Mouse (Mus musculus): ENCODE data around the gene Cryl1. TPM values are rescaled to one million over a fixed set of nuclear protein-coding genes. Genes with fewer than 3 reads are reported as not detected.
A peak's percentile ranks its signal among the peaks of the same experiment; 100 is the strongest.

The Cryl1 gene
- polyA plus RNA-seq (2016; fragmentation: Nextera tagmentation; extraction: Ambion mirVana) = 8.0 and 9.2 TPM in 2 replicates

DNA sequence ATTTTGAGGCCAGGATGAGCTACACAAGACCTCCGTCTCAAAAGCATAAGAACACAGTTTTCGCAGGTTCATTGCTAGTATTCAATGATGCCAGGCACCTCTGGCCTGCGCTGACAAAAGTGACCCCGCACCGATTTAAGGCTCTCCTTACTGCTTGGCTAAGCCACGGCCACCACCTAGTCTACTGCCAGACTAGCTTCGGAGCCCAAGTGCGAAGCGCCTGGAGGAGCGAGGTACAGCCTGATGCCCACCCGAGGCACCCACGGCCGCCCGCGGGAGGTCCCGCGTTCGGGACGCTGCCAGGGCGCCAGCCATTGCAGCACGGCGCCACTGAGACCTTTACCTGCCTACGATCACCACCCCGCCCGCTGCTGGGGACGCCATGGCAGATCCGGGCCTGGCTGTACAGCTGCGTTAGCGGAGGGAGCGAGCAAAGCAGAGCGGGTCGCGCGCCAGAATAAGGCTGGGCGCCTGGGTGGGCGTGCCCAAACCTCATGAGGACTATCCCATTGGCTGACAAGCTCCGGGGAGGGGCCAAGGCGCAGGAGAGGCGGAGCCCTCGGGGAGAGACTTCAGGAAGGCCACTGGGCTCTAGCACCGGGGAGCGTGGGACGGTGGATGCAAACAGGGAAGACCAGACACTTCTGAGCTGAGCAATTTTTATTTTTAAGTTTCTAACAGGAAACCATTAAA lies at the start of gene Cryl1:
Gene Cryl1, minus strand, starts transcription at position 465 of the 693 bp plus-strand sequence.
- H3K4me3 ChIP-seq = peak within 1 kb of the TSS; percentile 78
- peaks cover 16% of the 10 kb centered on the region for H3K4me1 ChIP-seq
- 3% methylated on average over 43 of the region's 43 CpGs for WGBS
- peaks cover 34% of the 10 kb centered on the region for H3K27me3 ChIP-seq (replicated peaks; ENCODE audit: low read depth, poor library complexity, severe bottlenecking)
- DNase-seq (ENCODE audit: low spot score) = peak; percentile 96
- H3K9me3 ChIP-seq = no peaks in the 10 kb centered on the region
- H3K27ac ChIP-seq (replicated peaks) = peak within 1 kb of the TSS; percentile 85
- H3K36me3 ChIP-seq (replicated peaks) = no peaks in the 10 kb centered on the region

DNA sequence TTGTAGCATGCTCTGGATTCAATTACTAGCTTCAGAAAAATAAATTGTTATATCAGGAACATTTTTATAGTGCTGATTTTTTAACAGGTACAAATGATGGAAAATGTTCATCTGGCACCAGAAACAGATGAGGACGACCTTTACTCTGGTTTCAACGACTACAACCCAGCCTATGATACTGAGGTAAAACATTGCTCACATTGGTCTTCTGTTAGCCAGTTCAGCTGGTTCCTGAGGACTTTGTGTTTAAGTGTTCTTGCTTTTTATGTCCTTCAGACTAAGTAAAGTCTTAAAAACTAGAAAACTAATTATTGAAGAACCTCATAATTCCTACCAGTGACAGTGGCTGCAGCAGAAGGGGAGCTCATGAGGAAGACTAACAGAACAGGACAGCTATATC lies 32.1 kb upstream of the Cryl1 start:
- Histone ChIP-seq H3K4me3 (no peak overlapping the region), H3K9me3 (no peaks in the 10 kb centered on the region), H3K27me3 (replicated peaks; ENCODE audit: low read depth, poor library complexity, severe bottlenecking) (no peaks in the 10 kb centered on the region), H3K27ac (replicated peaks) (no peak overlapping the region), H3K36me3 (replicated peaks) (0 out of 2 replicates have a peak, but pooled peaks cover 5% of the 10 kb centered on the region), H3K4me1 (peaks cover 7% of the 10 kb centered on the region)
- WGBS = 75% methylated on average over 2 of the region's 2 CpGs
- DNase-seq (ENCODE audit: low spot score) = no peak

DNA sequence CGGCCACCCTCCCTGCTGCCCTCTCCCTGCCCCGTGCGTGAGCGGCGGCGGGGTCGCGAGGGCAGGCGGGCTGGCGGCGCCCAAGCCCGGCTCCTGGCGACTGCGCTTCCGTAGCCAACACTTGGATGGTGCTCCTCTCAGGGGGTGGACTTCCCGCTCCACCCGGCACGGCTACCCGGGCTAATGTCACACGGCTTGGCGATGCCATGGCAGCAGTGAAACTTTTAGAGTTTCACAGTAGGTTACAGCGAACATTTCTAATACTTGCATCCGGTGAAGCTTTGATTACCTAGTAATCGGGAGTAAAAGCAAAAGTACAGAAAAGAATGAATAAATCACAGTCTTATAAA lies 25.9 kb upstream of the Cryl1 start:
- no peak for DNase-seq (ENCODE audit: low spot score)
- peak overlapping the region; percentile 85 for H3K4me3 ChIP-seq
- H3K4me1 ChIP-seq = peaks cover 13% of the 10 kb centered on the region
- no peaks in the 10 kb centered on the region for H3K27me3 ChIP-seq (replicated peaks; ENCODE audit: low read depth, poor library complexity, severe bottlenecking)
- no peaks in the 10 kb centered on the region for H3K9me3 ChIP-seq
- peak overlapping the region; percentile 84 for H3K27ac ChIP-seq (replicated peaks)
- WGBS = under 1% methylated on average over 24 of the region's 24 CpGs
- no peaks in the 10 kb centered on the region for H3K36me3 ChIP-seq (replicated peaks)

DNA sequence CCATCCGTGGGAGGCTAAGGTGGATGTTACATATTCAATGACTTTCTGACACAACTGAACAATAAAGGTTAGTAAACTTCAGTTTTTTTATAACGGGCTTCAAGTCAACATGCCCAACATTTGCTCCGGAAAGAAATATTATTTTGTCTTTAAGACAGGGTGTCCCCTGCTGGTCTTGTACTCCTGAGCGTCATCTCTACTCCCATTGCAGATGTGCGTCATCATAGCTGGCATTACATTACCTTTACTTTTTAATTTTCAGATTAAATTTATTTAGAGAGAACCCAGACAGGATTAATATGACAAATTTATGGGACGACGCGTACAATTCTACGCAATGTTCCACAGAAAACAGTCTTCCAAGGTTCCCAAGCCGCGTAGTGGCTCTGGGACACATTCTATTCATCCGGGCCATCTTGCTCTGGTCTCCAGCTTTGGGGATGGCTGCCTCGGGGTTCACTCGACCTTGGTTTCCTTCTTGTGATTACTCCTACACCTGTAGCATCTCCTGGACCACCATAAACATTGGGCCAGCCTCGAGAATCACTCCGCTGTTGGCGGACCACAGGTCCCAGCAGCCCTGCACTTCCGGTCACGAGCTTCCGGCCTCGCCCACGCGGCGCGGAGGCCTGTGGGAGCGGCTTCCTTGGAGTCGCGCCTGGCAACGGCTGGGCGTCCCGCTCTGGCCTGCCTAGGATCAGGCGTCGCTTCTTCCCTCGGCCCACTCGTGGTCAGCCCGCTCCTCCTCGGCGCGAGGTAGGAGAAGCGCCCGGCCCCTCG lies 25.3 kb upstream of the Cryl1 start, which contains the start of gene Ift88:
Gene Ift88, plus strand, starts transcription at position 631 of the 780 bp plus-strand sequence.
- H3K9me3 ChIP-seq = no peaks in the 10 kb centered on the region
- H3K27ac ChIP-seq (replicated peaks) = peak within 1 kb of the TSS; percentile 84
- peaks cover 13% of the 10 kb centered on the region for H3K4me1 ChIP-seq
- peak; percentile 94 for DNase-seq (ENCODE audit: low spot score)
- no peaks in the 10 kb centered on the region for H3K36me3 ChIP-seq (replicated peaks)
- H3K4me3 ChIP-seq = peak within 1 kb of the TSS; percentile 85
- WGBS = 4% methylated on average over 42 of the region's 42 CpGs
- H3K27me3 ChIP-seq (replicated peaks; ENCODE audit: low read depth, poor library complexity, severe bottlenecking) = no peaks in the 10 kb centered on the region

DNA sequence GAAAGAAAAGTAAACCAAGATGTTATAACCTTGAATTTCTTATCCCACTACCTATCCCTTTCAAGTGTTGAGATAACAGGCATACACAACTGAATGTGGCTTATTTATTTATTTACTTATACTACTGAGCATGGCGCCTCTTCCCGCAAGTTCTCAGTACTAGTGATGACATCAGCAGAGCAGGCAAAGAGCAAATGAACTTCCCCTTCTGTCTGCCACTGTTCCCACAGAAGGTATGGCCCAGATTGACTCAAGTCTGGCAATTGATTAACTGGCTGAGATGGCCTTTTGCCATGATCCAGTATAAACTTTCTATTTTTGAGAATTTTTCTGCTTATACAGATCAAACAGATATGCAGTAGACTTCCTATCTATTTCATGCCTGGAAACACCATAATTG lies 18.9 kb upstream of the Cryl1 start:
- Histone ChIP-seq H3K27me3 (replicated peaks; ENCODE audit: low read depth, poor library complexity, severe bottlenecking) (no peaks in the 10 kb centered on the region), H3K9me3 (no peaks in the 10 kb centered on the region), H3K36me3 (replicated peaks) (no peaks in the 10 kb centered on the region), H3K4me1 (peaks cover 3% of the 10 kb centered on the region), H3K27ac (replicated peaks) (no peak overlapping the region), H3K4me3 (no peak overlapping the region)
- DNase-seq (ENCODE audit: low spot score) = no peak
- WGBS = 89% methylated on average over 2 of the region's 2 CpGs

DNA sequence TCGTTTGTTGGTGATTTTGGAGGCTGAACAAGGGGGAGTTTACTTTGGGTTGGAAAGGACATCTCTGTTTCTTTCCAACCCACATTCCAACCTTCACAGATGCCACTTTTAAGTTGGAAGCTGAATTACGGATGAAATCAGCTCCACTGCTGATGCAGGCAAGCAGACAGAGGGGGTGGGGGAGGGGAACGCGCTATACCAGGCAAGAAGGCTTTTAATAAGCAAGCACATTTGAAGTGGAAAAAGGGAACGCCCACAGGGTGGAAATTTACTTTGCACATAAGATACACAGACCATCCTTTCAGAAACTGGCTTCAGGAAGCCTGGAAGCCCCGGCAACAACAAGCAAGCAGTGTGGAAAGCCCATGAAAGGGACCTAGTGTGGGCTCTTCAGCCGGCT lies 13.8 kb upstream of the Cryl1 start:
- Histone ChIP-seq H3K27ac (replicated peaks) (no peak overlapping the region), H3K27me3 (replicated peaks; ENCODE audit: low read depth, poor library complexity, severe bottlenecking) (no peaks in the 10 kb centered on the region), H3K4me1 (peaks cover 14% of the 10 kb centered on the region), H3K4me3 (no peak overlapping the region), H3K9me3 (no peaks in the 10 kb centered on the region), H3K36me3 (replicated peaks) (no peaks in the 10 kb centered on the region)
- DNase-seq (ENCODE audit: low spot score) = no peak
- WGBS = 49% methylated on average over 7 of the region's 7 CpGs

DNA sequence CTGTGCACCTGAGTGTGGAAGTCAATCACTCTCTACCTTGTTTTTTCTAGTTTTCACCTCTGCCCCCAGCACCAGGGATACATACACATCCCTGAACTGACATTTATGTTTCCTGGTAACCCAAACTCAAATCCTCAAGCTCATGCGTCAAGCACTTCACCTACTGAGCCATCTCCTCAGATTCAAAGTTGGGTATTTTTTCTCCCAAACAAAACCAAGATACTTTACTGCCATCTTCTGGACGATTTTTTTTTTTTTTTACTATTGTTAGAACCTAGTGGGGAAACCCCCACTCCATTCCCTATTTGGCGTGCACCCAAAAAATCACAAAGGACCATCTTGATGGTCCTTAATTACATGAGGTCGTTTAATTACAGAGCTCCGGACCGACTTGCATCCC lies 10.8 kb upstream of the Cryl1 start:
- Histone ChIP-seq H3K36me3 (replicated peaks) (no peaks in the 10 kb centered on the region), H3K4me1 (peaks cover 17% of the 10 kb centered on the region), H3K9me3 (no peaks in the 10 kb centered on the region), H3K27ac (replicated peaks) (no peak overlapping the region), H3K27me3 (replicated peaks; ENCODE audit: low read depth, poor library complexity, severe bottlenecking) (no peaks in the 10 kb centered on the region), H3K4me3 (no peak overlapping the region)
- DNase-seq (ENCODE audit: low spot score) = no peak
- WGBS = 31% methylated on average over 6 of the region's 6 CpGs

DNA sequence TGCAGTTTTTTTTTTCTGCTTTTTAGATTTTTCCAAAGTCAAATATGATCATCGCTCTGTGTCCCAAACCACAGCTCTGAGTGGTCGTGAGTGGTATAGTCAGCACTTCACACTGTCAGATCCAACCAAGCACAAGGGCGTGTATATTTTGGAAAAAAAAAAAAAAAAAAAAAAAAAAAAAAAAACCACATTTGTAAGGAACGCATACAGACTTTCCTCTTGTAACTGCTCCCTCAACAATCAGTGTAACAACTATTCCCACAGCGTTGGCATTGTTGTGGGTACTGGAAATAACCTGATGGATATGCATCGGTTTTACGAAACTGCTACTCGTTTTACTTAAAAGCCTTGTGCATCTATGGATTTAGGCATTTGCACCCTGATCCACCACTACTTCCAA lies 9.8 kb upstream of the Cryl1 start:
- 79% methylated on average over 8 of the region's 8 CpGs for WGBS
- Histone ChIP-seq H3K9me3 (no peaks in the 10 kb centered on the region), H3K27ac (replicated peaks) (no peak overlapping the region), H3K36me3 (replicated peaks) (no peaks in the 10 kb centered on the region), H3K4me1 (peaks cover 17% of the 10 kb centered on the region), H3K27me3 (replicated peaks; ENCODE audit: low read depth, poor library complexity, severe bottlenecking) (no peaks in the 10 kb centered on the region), H3K4me3 (no peak overlapping the region)
- DNase-seq (ENCODE audit: low spot score) = no peak

DNA sequence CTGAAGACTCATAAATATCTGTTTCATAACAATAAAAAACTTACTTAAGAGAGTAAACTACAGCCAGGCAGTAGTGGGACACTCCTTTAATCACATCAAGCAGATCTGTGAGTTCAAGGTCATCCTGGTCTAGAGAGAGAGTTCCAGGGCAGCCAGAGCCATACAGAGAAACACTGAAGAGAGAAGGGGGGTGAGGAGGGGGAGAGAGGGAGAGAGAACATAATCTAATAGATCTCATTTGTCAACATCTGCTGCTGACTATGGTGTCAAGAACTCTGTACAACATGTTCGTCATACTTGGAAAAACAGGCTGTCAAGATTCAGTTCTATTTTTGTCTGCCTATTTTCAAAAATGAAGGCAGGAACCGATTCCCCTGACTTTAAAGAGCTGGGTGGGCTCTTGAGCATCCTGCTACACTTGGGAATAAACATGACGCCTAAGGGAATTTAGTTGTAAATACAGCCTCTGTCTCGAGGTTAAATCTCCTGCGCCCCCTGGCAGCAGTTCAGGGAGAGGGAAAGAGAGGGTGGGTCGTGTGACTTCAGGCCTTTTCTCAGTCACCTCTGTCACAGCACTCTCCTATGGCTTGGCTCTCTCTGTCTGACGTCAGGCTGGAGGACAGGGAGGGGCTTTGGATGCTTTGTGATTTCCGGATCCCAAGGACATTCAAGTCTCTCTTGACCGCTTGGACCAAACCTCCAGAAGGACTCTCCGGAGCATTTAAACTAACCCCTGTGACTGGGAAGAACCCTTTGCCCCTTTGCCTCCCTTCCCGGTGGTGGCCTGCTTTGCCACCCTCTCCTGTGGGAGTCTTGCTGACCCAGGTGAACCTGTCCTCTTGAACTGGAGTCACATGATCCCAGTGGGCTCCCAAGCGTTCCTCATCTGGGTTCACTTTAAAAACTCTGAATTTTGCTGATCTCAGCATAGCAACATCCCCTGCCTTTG lies 9.0 kb upstream of the Cryl1 start:
- H3K4me1 ChIP-seq = peaks cover 15% of the 10 kb centered on the region
- peak overlapping the region; percentile 69 for H3K27ac ChIP-seq (replicated peaks)
- no peaks in the 10 kb centered on the region for H3K27me3 ChIP-seq (replicated peaks; ENCODE audit: low read depth, poor library complexity, severe bottlenecking)
- DNase-seq (ENCODE audit: low spot score) = peak; percentile 72
- 5% methylated on average over 12 of the region's 12 CpGs for WGBS
- peak overlapping the region; percentile 45 for H3K4me3 ChIP-seq
- H3K9me3 ChIP-seq = no peaks in the 10 kb centered on the region
- no peaks in the 10 kb centered on the region for H3K36me3 ChIP-seq (replicated peaks)

DNA sequence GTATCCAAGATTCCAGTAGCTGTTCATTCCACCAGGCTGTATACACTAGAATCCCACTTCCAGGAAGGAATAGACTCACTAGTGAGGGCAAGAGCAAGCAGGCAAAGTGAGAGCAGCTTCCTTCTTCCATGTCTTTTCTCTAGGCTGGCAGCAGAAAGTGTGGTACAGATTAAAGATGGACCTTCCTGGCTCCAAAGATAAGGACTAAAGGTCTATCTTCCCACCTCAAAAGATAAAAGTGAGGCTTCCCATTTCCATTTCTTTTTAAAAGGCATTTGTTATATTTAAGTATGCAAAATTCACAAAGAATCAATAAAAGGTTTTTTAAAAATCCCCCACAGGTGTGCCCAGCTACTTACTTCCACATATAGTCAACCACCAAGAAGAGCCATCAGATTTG lies 4.5 kb upstream of the Cryl1 start:
- no peak overlapping the region for H3K4me3 ChIP-seq
- no peaks in the 10 kb centered on the region for H3K36me3 ChIP-seq (replicated peaks)
- no peak for DNase-seq (ENCODE audit: low spot score)
- H3K4me1 ChIP-seq = peaks cover 22% of the 10 kb centered on the region
- H3K27me3 ChIP-seq (replicated peaks; ENCODE audit: low read depth, poor library complexity, severe bottlenecking) = peaks cover 10% of the 10 kb centered on the region
- H3K9me3 ChIP-seq = no peaks in the 10 kb centered on the region
- no peak overlapping the region for H3K27ac ChIP-seq (replicated peaks)

DNA sequence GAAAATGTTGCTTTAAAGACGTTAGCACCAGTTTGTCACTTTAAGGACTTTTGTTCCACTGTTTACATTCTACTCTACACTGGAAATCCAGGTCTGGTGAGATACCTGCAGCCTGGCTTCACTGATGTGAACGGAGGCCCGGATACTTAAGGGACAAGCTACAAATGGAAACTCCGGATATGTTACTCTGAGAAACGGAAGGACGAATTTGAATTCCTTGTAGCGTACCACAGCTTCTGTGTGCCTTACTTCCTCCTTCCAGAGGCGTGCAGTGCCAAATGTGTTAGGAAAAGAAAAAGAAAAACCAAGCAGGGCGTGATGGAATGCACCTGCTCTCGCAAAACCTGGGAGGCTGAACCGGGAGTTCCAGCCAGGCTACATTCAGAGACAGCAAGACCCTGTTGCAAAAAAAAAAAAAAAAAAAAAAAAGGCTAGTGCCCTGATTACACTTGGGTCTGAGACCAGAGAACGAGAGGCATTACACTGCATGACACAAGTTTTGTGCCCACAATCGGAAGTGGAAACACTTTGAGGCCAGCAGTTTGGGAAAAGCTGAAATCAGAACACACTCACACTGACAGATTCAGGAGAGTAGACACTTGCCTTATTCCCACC lies 591 bp upstream of the Cryl1 start:
- peak overlapping the region; percentile 11 for H3K27ac ChIP-seq (replicated peaks)
- no peak for DNase-seq (ENCODE audit: low spot score)

DNA sequence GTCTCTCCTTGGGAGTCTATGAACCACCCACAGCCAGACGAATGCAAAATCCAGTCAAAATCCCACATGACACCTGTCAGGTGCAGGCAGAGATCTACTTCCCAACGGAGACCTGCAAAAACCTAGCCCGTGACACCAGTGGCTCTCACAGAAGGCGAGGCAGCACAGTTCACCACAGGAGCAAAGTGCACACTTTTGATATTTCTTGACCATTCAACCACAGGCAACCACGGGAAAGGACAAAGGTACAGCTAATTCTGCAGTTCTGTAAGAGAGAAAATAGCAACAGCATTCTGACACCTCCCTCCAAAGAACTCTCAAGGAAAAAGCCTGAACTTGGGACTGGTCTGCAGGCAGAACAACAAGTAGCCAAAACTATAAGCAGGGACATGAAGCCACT lies 1.1 kb downstream of the Cryl1 start:
- no peak overlapping the region for H3K4me3 ChIP-seq
- no peak overlapping the region for H3K27ac ChIP-seq (replicated peaks)
- peaks cover 16% of the 10 kb centered on the region for H3K4me1 ChIP-seq
- no peaks in the 10 kb centered on the region for H3K36me3 ChIP-seq (replicated peaks)
- DNase-seq (ENCODE audit: low spot score) = no peak
- H3K9me3 ChIP-seq = no peaks in the 10 kb centered on the region
- WGBS = 86% methylated on average over 5 of the region's 5 CpGs
- H3K27me3 ChIP-seq (replicated peaks; ENCODE audit: low read depth, poor library complexity, severe bottlenecking) = peaks cover 34% of the 10 kb centered on the region

More for the DNA sequence above, 591 bp upstream of the Cryl1 start:
- peaks cover 16% of the 10 kb centered on the region for H3K4me1 ChIP-seq
- 18% methylated on average over 13 of the region's 13 CpGs for WGBS
- H3K9me3 ChIP-seq = no peaks in the 10 kb centered on the region
- H3K36me3 ChIP-seq (replicated peaks) = no peaks in the 10 kb centered on the region
- peaks cover 34% of the 10 kb centered on the region for H3K27me3 ChIP-seq (replicated peaks; ENCODE audit: low read depth, poor library complexity, severe bottlenecking)
- peak overlapping the region; percentile 78 for H3K4me3 ChIP-seq
